Mouse (Mus musculus) bone marrow, adult 2 months (tissue): Measurements from ENCODE around the gene Kntc1.

Experiments used
- CTCF ChIP-seq: fragments of 200-500 bp; IDR thresholded peaks from 2 replicates; pipeline ENCODE4 v1.5.1; 2011; ENCODE audit warnings: low read length, control low read depth; ENCODE audit not compliant: control insufficient read depth, insufficient read depth
- POLR2A ChIP-seq: fragments of 200-500 bp; IDR thresholded peaks from 2 replicates; pipeline ENCODE4 v1.6.1; 2011; ENCODE audit warnings: low read depth, mild to moderate bottlenecking, control low read depth, low read length, borderline replicate concordance; ENCODE audit not compliant: control insufficient read depth

- no peak for TF ChIP-seq CTCF
- no peak for TF ChIP-seq POLR2A
Observed at GRCm38 (mm10) chr5:123832309-123832708, 82.8 kb downstream of the Kntc1 start.
